Mouse (Mus musculus) embryonic facial prominence, embryonic 10.5 days (tissue): ENCODE results near the gene Rtl5. TPM values are rescaled to one million over a fixed set of nuclear protein-coding genes. Genes with fewer than 3 reads are reported as not detected.
"Not testable (repeated sequence)": the region's sequence is repeated elsewhere in the genome, so short reads cannot be mapped to it uniquely, and the experiment has no call there.

ENCODE experiments used
- DNase-seq: peaks from one replicate; pipeline ENCODE4 v3.0.0-alpha.2; 2017; ENCODE audit warnings: low spot score
- H3K27ac ChIP-seq: fragments of 300-500 bp; sonication (generic); replicated peaks from 2 replicates; pipeline ENCODE4 v1.5.1; 2016; ENCODE audit warnings: mild to moderate bottlenecking
- H3K27me3 ChIP-seq: fragments of 300-500 bp; sonication (generic); replicated peaks from 2 replicates; pipeline ENCODE4 v1.6.1; 2016; ENCODE audit warnings: low read depth, mild to moderate bottlenecking; ENCODE audit not compliant: poor library complexity, severe bottlenecking
- H3K36me3 ChIP-seq: fragments of 300-500 bp; sonication (generic); replicated peaks from 2 replicates; pipeline ENCODE4 v1.6.1; 2016; ENCODE audit warnings: mild to moderate bottlenecking, moderate library complexity
- H3K4me1 ChIP-seq: fragments of 300-500 bp; sonication (generic); 2 replicates; pipeline ENCODE4 v1.6.1; 2016
- H3K4me3 ChIP-seq: fragments of 300-500 bp; sonication (generic); 2 replicates; pipeline ENCODE4 v1.5.1; 2016; ENCODE audit warnings: mild to moderate bottlenecking, moderate library complexity
- H3K9me3 ChIP-seq: fragments of 300-500 bp; sonication (generic); 2 replicates; pipeline ENCODE4 v1.6.1; 2016; ENCODE audit warnings: mild to moderate bottlenecking
- WGBS: fragments of 180-500 bp; shearing (Covaris S2); methylation state at CpG from one replicate; pipeline ENCODE4 v1.1.7; 2016; 5-methylcytosine and 5-hydroxymethylcytosine counted together
- polyA plus RNA-seq: library from polyadenylated mRNA; unstranded; fragments of >200 nt; fragmentation: Nextera tagmentation; extraction: Ambion mirVana; gene quantifications from 2 replicates; pipeline ENCODE4 v1.2.1, GENCODE M21; 2016

Rtl5 gene
- polyA plus RNA-seq, result 1.9 and 3.1 TPM in 2 replicates

DNA sequence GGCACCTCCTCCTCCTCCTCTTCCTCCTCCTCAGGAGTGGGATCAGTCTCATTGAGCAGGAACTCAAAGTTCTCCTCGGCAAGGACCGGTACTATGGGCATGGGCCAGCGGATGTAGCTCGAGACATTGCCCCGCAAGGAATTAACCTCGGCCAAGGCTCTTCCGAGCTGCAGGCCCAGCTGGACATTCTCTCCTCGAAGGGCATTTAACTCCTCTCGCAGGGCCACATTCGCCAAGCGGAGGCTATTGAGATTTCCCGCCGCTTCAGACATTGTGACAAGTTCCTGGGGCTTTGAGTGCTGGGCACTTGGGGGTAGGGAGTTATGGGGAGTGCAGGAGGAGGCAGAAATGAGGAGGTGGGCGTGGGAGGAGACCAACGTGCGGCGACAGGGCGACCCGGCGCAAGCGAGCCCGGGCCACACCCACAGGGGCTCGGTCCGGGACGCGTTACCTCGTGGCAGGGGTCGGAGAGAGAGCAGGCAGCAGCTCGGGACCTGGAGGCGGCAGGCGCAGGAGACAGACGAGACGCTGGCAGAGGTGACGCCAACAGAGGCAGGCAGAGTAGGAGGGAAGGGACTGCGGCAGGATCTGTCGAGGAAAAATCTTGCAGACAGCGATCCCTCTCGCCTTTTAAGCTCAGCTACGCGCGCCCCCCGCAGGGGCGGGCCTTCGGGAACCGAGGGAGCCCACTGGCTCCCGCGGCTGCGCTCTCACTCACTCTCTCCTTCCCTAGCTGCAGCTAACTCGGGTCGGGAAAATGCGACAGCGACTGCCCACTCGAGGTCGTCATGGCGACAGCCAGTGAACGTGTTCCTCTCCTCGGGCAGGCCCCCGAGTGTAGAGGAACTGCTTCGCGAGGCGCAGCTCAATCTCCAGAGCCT is at the start of gene Rtl5:
Gene Rtl5, minus strand, starts transcription at position 714 of the 881 bp plus-strand sequence.
- no peaks in the 10 kb centered on the region for H3K9me3 ChIP-seq
- H3K27me3 ChIP-seq, result peaks cover 99% of the 10 kb centered on the region
- H3K4me3 ChIP-seq, result peak within 1 kb of the TSS; percentile 63
- 18% methylated on average over 61 of the region's 61 CpGs for WGBS
- peak within 1 kb of the TSS; percentile 85 for H3K27ac ChIP-seq
- peak; percentile 83 for DNase-seq
- H3K4me1 ChIP-seq, result peaks cover 25% of the 10 kb centered on the region
- peaks cover 10% of the 10 kb centered on the region; the same call in 1 of the 2 replicates for H3K36me3 ChIP-seq

DNA sequence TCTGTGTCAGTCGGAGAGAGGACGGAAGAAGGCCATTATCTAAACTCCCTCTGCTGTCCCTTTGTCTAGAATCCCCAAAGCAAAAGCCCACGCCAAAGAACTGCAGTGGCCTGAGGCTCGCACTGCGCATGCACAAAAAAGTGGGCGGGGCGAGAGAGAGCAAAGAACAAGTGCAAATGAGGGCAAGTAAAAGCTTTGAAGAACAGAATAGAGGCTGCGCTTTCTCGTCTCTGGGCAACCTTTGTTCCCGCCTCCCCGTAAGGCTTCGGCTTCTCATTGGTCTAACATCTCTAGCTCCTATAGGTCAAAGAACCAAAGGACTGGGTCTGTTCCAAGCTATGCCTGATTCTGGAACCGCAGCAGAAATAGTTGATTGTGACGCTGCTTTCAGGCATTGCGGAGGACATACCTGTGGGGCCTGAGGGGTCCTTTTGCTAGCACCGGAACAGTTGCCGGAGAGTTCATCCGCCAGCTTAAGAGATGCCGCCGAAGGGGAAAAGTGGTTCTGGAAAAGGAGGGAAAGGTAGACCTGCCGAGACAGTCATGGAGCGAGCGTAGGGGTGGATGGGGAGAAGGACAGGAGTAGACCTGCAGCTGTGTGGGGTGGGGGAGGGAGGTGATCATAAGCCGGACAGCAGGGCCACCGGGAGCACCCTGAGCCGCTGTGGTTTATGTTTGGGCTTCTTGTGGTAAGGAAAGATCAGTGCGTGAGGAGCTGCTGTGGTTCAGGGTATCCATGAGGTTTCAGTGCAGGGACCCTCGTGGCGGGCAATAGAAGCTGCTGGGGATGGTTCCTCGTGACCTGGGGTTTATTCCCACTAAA is 48.1 kb upstream of the Rtl5 start, which contains the start of gene Pin4:
Gene Pin4, plus strand, starts transcription at position 406 of the 823 bp plus-strand sequence.
- Histone ChIP-seq H3K27me3 (peaks cover 56% of the 10 kb centered on the region), H3K27ac (peak within 1 kb of the TSS; percentile 76)
- WGBS, result 14% methylated on average over 30 of the region's 30 CpGs

DNA sequence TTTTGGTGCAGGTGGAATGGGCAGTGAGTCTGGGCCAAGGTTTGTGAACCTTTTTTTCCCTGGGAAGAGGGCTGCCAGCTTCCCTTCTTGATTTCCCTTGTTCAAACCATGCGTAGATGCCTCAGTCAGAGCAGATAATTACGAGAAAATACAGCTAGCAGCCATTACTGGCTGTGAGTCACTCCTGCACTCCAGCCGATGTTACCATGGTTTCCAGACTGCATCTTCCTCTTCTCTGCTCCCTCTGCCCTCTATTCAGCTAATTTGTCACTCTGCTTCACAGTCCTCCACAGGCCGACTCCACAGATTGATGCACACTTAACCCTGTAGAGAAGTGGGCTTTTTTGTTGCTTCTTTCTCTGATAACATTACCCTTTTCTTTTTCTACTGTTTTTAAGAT is 44.6 kb upstream of the Rtl5 start:
- no peaks in the 10 kb centered on the region for H3K36me3 ChIP-seq
- no peaks in the 10 kb centered on the region for H3K9me3 ChIP-seq
- H3K27ac ChIP-seq, result no peak overlapping the region
- peaks cover 5% of the 10 kb centered on the region; the same call in 1 of the 2 replicates for H3K4me1 ChIP-seq
- H3K27me3 ChIP-seq, result peaks cover 82% of the 10 kb centered on the region
- no peak overlapping the region for H3K4me3 ChIP-seq
- WGBS, result 50% methylated on average over 4 of the region's 4 CpGs
- no peak for DNase-seq

More for the DNA sequence above, 48.1 kb upstream of the Rtl5 start, which contains the start of gene Pin4:
- peak within 1 kb of the TSS; percentile 72 for H3K4me3 ChIP-seq
- peaks cover 5% of the 10 kb centered on the region; the same call in 1 of the 2 replicates for H3K4me1 ChIP-seq
- peak; percentile 93 for DNase-seq
- H3K36me3 ChIP-seq, result peaks cover 29% of the 10 kb centered on the region
- no peaks in the 10 kb centered on the region for H3K9me3 ChIP-seq

DNA sequence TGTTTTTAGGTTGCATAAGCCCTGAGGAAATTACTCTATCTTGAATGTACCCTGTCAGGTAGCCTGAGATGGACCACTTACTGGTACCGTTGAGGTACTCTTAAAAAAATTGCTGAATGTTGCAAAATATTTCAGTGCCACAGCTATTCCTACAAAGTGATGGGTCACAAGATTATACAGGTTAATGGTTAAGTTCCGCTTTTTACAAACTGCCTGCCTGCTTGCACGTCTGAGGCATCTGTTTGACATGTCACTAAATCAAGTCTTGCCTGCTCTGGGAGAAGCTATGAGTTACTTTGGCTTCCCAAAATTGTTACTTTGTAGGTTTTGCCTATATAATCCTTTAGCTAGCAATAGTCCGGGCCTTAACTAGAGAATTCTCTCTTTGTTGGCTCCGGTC is 38.2 kb upstream of the Rtl5 start:
- H3K4me3 ChIP-seq, H3K36me3 ChIP-seq, H3K4me1 ChIP-seq, H3K27ac ChIP-seq, H3K9me3 ChIP-seq, DNase-seq: not testable (repeated sequence)
- H3K27me3 ChIP-seq, result peaks cover 58% of the 10 kb centered on the region
- 85% methylated on average over 5 of the region's 5 CpGs for WGBS

DNA sequence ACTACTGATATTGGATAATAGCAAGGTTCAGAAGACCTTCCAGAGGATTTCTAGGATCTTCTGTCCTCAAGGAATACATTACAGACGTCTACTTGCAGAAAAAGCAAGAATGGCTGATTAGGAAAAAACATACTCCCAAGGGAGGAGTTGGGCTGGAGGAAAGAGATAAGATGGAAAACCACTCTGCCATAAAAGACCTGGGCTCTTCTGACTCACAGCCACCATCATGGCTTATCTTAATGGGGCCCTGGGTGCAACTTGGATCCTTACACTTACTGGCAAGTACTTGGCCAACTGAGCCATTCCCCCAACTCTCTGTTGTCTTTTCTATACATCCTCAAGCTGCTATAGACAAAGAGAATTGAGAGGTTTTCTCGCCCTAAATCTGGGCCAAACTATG is 32.7 kb upstream of the Rtl5 start:
- not testable (repeated sequence) for H3K36me3 ChIP-seq, H3K4me1 ChIP-seq, DNase-seq, H3K4me3 ChIP-seq, H3K27ac ChIP-seq, H3K9me3 ChIP-seq
- WGBS, result 62% methylated on average over 2 of the region's 2 CpGs
- H3K27me3 ChIP-seq, result peaks cover 65% of the 10 kb centered on the region

DNA sequence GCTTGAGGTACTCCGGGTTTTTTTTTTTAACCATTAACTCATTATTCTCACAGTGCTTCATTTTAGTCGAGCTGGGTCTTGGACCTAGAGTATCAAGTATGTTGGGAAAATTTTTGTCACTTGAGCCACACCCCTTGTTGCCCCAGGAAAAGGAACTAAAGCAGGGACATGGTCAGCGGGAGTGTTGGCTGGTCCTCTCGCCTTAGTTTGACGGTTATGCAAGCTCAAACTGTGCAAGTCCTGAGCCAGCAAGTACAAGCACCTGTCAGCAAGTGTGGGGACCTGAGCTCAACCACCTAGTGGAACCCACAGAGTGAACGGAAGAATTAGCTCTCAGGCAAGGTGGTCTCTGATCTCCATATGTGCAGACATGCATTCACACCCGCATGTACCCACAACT is 30.8 kb upstream of the Rtl5 start:
- no peak for DNase-seq
- Histone ChIP-seq H3K4me1 (no peaks in the 10 kb centered on the region), H3K9me3 (no peaks in the 10 kb centered on the region), H3K27me3 (peaks cover 56% of the 10 kb centered on the region), H3K27ac (no peak overlapping the region), H3K36me3 (no peaks in the 10 kb centered on the region), H3K4me3 (no peak overlapping the region)
- 57% methylated on average over 7 of the region's 7 CpGs for WGBS

DNA sequence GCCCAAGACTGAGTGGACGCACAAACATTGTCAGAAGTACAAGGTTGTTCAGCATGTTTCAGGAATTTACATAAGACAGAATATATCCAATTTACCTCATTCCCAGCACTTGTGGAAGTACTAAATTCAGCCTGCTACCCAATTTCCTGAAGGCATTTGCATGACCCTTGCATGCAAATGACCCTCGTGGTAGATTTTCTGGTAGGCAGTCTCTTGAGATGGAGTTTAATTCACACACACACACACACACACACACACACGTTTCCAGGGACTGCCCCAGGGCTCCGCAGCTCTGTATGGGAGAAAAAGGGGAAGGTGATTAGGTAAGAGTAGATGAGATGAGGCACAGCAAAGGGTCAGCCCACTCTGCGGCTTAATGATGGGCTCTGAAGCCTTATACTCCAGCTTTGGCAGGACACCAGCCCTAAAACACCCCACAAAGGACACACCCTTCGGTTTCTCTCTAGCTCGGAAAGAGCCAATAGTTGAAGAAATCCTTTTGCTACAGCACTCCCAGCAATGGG is 23.3 kb upstream of the Rtl5 start:
- Histone ChIP-seq H3K9me3 (no peaks in the 10 kb centered on the region), H3K27ac (no peak overlapping the region), H3K4me3 (no peak overlapping the region), H3K4me1 (no peaks in the 10 kb centered on the region), H3K36me3 (no peaks in the 10 kb centered on the region), H3K27me3 (peaks cover 73% of the 10 kb centered on the region)
- 81% methylated on average over 7 of the region's 7 CpGs for WGBS
- no peak for DNase-seq

DNA sequence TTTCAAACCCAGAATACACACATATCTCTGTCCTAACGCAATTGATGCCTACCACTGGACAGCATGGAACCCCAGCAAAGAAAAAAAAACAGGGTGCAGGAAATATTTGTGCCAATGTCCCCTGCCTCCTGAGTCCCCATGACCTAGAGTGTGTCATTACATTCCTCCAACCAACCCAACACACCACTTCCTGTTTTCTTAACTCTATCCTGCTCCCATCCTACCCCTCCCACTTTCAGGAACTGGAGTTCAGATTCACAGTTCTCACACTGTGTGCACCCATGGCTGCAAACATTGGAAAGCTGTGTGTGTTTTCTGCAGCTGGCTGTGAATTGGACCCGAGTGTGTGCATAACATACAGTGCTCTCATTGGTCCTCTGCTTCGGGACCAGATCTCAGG is 19.5 kb upstream of the Rtl5 start:
- H3K36me3 ChIP-seq, result no peaks in the 10 kb centered on the region
- no peak overlapping the region for H3K27ac ChIP-seq
- no peaks in the 10 kb centered on the region for H3K4me1 ChIP-seq
- 69% methylated on average over 3 of the region's 3 CpGs for WGBS
- no peaks in the 10 kb centered on the region for H3K9me3 ChIP-seq
- no peak for DNase-seq
- H3K4me3 ChIP-seq, result no peak overlapping the region
- H3K27me3 ChIP-seq, result peaks cover 83% of the 10 kb centered on the region

DNA sequence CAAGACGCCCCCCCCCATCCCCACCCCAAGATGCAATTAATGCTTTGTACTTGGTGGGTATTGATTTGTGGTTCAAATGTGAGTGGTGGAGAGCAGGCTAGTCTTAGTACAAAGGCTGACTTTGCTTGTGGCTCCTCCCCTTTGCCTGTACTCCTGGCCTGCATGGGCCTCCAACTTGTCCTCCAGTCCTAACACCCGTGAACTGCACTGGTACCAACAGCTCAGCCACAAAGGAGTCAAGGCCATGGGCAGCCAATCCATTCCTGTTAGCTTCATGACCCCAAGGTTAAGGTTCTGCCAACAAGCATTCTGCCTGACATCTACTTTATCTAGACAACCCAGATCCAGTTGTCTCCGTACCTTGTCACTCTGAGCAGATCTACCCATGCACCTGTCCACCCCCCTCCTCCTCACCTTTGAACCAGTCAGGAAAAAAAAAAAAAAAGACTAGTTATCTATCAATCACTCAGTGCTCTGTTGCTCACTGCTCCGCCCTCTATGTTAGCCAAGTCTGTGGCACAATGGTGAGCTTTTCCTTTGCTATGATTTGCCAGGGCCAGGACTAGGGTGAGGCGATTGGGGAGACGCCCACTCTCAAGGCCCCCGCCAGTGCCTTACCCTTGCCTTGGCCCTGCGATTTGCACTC is 14.8 kb upstream of the Rtl5 start:
- peaks cover 6% of the 10 kb centered on the region for H3K36me3 ChIP-seq
- H3K4me3 ChIP-seq, result no peak overlapping the region
- H3K27ac ChIP-seq, result no peak overlapping the region
- no peaks in the 10 kb centered on the region for H3K9me3 ChIP-seq
- DNase-seq, result no peak
- peaks cover 18% of the 10 kb centered on the region for H3K4me1 ChIP-seq
- 87% methylated on average over 8 of the region's 8 CpGs for WGBS
- H3K27me3 ChIP-seq, result peaks cover 88% of the 10 kb centered on the region

DNA sequence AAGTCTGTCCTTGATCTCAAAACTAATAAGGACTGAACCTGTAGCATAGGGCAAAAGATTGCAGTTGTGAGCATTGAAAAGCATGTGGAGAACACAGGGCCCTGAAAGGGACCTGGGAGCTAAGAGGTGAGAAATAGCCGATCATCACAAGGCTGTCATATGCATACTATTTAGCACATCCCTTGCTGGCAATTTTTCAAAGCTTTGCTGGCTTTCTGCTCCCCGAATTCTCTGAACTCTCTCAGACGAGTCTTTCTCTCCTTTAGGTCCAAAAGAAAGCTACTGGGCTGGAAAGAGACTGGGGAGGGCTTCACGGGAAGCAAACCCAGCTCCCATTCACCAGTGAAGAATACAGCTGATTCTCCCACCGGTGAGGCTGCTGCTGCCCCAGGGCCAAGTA is 11.2 kb upstream of the Rtl5 start:
- no peaks in the 10 kb centered on the region for H3K9me3 ChIP-seq
- WGBS, result 47% methylated on average over 5 of the region's 5 CpGs
- peak overlapping the region; percentile 80 for H3K27ac ChIP-seq
- H3K4me1 ChIP-seq, result peaks cover 19% of the 10 kb centered on the region
- H3K36me3 ChIP-seq, result peaks cover 35% of the 10 kb centered on the region
- H3K27me3 ChIP-seq, result peaks cover 98% of the 10 kb centered on the region
- no peak overlapping the region for H3K4me3 ChIP-seq
- DNase-seq, result no peak

DNA sequence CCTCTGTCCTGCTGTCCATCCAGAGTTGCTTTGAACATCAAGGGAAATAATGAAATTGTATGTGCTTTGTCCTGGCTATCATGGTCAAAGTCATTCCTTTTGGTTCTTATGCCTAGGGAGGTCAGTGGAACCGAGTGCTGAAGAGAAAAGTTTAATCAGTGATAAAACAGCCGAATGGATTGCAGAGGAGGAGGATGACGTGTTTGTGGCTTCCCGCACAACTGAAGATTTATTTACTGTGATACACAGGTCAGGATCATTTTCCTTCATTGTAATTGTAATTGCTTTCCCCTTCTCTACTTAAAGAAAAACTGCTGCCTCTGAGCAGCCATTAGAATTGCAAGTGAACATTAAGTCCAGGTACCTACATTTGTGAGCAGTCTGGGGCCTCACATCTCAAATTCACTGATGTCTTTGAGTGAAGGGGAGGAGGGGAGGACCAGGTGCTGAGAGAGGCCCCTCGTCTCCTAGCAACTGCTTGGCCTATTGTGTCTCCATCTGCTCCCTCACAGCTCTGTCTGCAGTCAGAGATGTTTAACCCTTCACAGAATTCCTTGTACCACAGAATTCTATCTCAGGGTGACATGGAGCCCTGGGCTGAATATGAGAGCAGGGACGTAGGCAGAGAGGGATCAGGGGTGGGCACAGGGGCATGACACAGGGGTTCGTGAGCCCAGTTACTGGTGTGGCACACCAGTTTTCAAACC is 10.6 kb upstream of the Rtl5 start:
- H3K27me3 ChIP-seq, result peaks cover 95% of the 10 kb centered on the region
- no peak overlapping the region for H3K4me3 ChIP-seq
- peak; percentile 64 for DNase-seq
- peaks cover 36% of the 10 kb centered on the region for H3K36me3 ChIP-seq
- peak overlapping the region; percentile 80 for H3K27ac ChIP-seq
- no peaks in the 10 kb centered on the region for H3K9me3 ChIP-seq
- peaks cover 19% of the 10 kb centered on the region for H3K4me1 ChIP-seq
- WGBS, result 49% methylated on average over 7 of the region's 7 CpGs
